ENCODE assay signal across 15 mouse cellular contexts in the genomic region with DNA sequence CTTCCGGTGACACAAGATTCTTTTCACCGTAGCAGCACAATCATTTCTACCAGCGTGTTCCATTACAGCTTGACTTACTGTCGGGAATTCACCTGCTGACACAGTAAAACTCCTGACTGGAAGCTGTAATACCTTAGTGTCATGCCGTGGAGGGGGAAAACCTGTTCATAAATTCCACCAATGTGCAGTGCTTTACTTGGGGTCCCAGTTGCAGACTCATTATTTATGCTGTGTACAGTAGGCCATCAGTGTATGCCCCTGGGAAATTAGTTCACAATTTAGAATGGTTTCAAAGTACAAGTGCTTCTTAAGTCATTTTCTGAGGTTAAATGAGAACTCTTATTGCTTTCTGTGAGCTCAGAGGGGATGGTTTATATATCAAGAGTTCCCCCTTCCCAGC.
"Had no signal": no experiment of that assay in that cellular context is flagged by ENCODE, and none has a peak within 500 bp of the region (broad histone marks: within the 10 kb centered on the region; RNA-seq: fewer than 3 reads in every experiment).

No protein-coding gene starts in this region.

- H3K4me2 ChIP-seq: liver, embryonic 13.5 days; neural tube, embryonic 12.5 days had no signal

- H3K9me3 ChIP-seq: liver, embryonic 13.5 days; midbrain, embryonic 10.5 days; neural tube, embryonic 12.5 days had no signal

- ATAC-seq: intestine, postnatal 0 days; midbrain, embryonic 16.5 days had no signal

- H3K27me3 ChIP-seq: liver, embryonic 13.5 days; megakaryocyte, embryonic 14.5 days; neural tube, embryonic 12.5 days had no signal

- H3K27ac ChIP-seq: kidney, postnatal 0 days; layer of hippocampus, adult 2 months; liver, embryonic 13.5 days; midbrain, embryonic 10.5 days; neural tube, embryonic 12.5 days had no signal

- H3K36me3 ChIP-seq: liver, embryonic 13.5 days; midbrain, embryonic 10.5 days; neural tube, embryonic 12.5 days had no signal

- H3K4me1 ChIP-seq: liver, embryonic 13.5 days; megakaryocyte, embryonic 14.5 days; midbrain, embryonic 10.5 days; neural tube, embryonic 12.5 days had no signal

- DNase-seq: kidney, adult 2 months; kidney, postnatal 25 days; layer of hippocampus, adult 9-11 months; liver, embryonic 13.5 days; lung, adult 2 months; lung, postnatal 36 days; thymus, adult 18-20 months; thymus, postnatal 36 days had no signal

- H3K9ac ChIP-seq: liver, embryonic 13.5 days; neural tube, embryonic 12.5 days had no signal

- H3K4me3 ChIP-seq: layer of hippocampus, adult 2 months; liver, embryonic 13.5 days; megakaryocyte, embryonic 14.5 days; midbrain, embryonic 10.5 days; neural tube, embryonic 12.5 days had no signal
